Mouse (Mus musculus): ENCODE measurements around the gene Rab3gap1.
"Not testable (repeated sequence)": the region's sequence is repeated elsewhere in the genome, so short reads cannot be mapped to it uniquely, and the experiment has no call there.

Gene Rab3gap1

DNA sequence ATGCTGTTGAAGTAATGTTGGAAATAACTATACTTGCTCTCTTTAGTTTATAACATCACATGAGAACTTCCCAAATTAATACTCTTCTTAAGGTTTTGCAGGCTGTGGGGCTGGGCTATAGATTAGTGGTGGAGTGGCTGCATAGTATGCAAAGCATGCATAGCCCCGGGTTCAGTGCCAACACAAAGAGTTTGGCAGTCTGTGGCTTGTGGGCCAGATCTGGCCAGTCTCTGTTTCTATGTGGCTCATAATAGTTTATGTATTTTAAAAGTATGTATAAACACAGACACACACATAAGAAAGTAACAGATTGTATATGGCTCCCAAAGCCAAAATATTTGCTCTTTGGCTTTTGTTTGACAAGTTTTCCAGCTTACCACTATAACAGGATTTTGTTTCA lies 47.2 kb downstream of the Rab3gap1 start:
- DNase-seq (ENCODE audit: low spot score in 2 of 2) = no peak

DNA sequence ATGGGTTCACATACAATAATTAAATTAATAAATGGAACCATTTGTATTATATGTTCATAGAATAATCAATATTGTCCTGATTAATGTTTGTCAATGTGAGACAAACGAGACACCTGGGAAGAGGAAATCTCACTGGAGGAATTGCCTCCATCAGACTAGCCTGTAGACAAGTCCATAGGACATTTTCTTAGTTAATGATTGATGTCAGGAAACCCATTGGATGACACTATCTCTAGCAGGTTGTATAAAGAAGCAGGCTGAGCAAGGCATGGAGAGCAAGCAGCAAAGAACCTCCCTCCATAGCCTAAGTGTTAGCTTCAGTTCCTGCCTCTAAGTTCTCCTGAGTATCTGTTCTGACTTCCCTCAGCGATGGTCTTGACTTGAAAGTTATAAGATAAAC lies 64.8 kb downstream of the Rab3gap1 start:
- DNase-seq (ENCODE audit: low spot score in 2 of 2) = no peak

- no peak for DNase-seq (ENCODE audit: low spot score in 2 of 2)
Observed at GRCm38 (mm10) chr1:127934322-127934721, 65.7 kb downstream of the Rab3gap1 start.

DNA sequence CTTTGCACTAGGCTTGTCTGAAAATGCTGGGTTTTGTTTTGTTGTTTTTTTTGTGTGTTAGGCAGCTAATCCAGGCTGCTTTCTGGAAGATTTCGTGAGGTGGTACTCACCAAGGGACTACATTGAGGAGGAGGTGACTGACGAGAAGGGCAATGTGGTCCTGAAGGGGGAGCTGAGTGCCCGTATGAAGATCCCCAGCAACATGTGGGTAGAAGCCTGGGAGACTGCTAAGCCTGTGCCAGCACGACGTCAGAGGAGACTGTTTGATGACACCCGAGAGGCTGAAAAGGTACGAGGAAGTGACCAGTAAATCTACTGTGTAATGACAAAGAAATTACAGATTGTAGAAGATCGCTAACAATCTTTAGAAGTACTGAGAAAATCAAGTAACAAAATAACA lies 68.7 kb downstream of the Rab3gap1 start:
- DNase-seq (ENCODE audit: low spot score in 2 of 2) = no peak

GRCm38 (mm10) chr1:127942231-127942630 lies 73.7 kb downstream of the Rab3gap1 start:
- no peak for DNase-seq (ENCODE audit: low spot score in 2 of 2)

DNA sequence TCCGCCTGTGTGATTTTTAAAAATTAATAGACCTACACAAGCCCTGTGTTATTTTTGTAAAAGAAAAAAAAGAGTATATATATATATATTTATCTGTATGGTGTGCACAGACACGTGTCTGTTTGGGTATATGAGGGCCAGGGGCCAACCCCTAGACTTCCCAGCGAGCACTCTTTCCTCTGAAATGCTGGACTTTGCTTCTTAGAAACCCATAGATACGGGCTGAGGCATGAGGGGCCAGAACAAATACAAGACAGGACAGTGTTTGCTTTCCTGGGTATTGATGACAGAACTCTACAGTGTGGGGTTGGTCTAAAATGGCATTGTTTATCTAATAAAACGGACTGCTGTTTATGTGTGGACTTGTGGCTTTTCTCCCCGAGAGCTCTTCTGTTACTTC lies 74.9 kb downstream of the Rab3gap1 start:
- DNase-seq (ENCODE audit: low spot score in 2 of 2) = no peak

- DNase-seq (ENCODE audit: low spot score in 2 of 2) = no peak
Observed at GRCm38 (mm10) chr1:127945696-127946575, 77.4 kb downstream of the Rab3gap1 start.

DNA sequence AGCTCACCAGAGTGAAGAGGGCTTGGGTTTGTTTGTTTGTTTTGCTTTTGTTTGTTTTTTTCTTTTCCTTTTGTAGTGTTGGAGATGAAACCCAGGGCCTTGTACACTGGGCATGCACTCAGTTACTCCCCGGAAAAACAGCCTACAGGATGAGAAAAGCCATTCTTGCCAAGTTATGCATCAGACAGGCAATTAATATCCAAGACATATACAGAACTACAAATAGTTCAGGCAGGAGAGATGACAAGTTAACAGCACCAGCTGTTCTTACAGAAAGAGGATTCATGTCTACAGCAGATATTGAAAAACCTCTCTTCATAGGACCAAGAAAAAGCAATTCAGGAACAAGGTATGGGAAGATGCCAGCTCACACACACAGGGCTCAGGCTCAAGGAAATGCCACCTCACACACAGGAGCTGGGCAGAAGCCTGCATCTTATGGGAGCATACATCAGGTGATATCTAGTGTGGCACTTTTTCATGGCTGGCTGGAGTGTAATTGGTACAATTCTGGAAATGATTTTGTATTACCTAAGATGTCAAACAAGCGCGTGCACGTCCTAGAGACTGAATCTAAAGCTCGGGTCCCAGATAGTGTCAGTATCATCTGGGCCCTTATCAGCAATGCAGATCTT lies 78.2 kb downstream of the Rab3gap1 start:
- no peak for DNase-seq (ENCODE audit: low spot score in 2 of 2)

- DNase-seq (ENCODE audit: low spot score in 2 of 2) = no peak
Observed at GRCm38 (mm10) chr1:127948748-127949147, 80.2 kb downstream of the Rab3gap1 start.

- DNase-seq (ENCODE audit: low spot score in 2 of 2) = no peak
Observed at GRCm38 (mm10) chr1:127952276-127952675, 83.7 kb downstream of the Rab3gap1 start.

GRCm38 (mm10) chr1:127954198-127954597 lies 85.6 kb downstream of the Rab3gap1 start:
- DNase-seq (ENCODE audit: low spot score in 2 of 2) = not testable (repeated sequence)

DNA sequence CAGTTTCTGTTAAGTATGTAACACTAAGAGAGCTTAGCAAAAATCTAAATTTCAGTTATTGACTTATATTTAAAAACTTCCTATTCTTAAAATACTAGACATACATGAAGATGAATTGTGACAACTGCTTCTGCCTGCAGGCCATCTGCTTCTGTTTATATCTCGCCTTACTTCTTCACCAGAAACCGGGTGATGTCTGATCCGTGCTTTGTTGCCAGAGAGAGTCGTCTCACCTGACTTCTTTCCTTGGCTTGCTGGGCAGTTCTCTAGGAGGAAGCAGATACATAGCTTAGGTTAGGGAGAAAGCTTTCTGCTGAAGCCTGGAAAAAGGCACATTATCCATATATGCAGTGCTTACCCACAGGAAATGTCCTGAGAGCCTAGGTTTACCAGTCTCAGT lies 86.2 kb downstream of the Rab3gap1 start:
- DNase-seq (ENCODE audit: low spot score in 2 of 2) = no peak

GRCm38 (mm10) chr1:127956524-127956923 lies 88.0 kb downstream of the Rab3gap1 start:
- DNase-seq (ENCODE audit: low spot score in 2 of 2) = no peak

- no peak for DNase-seq (ENCODE audit: low spot score in 2 of 2)
Observed at GRCm38 (mm10) chr1:127958801-127959200, 90.2 kb downstream of the Rab3gap1 start.

DNA sequence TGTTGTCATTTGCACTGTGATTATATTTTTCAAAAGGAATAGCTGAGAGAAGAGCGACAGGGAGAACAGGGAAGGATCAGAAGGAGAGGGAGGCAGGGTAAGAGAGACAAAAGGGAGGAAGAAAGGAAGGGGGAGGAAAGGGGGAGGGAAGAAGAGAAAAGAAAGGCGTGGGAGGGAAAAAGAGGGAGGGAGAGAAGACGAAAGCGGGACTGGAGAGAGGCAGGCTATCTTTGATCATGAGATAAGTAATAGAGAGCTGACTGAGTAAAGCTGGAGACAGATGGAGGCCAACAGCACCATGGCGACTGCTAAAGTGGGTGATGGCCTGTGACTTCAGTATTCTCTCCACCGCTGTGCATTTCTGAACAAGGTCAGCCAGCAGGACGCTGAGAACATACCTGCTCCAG lies 90.7 kb downstream of the Rab3gap1 start:
- no peak for DNase-seq (ENCODE audit: low spot score in 2 of 2)

DNA sequence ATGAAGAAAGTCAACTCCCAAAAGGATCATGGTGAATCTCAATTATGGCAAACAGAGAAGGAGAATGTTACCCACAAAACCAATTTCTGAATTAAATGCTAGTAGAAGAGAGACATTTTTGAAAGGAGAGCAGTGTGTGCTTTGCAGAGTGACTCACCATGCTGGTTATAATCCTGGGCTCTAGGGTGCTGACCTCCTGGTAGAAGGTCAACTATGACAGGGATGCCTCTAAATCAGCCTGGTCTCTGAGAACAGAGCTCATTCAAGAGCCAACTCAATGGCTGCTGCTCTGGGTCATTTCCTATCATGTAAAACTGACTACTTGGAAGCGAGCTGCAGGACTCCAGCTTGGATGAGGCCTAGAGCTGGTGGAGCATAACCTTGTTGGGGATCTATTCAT lies 92.6 kb downstream of the Rab3gap1 start:
- no peak for DNase-seq (ENCODE audit: low spot score in 2 of 2)

DNA sequence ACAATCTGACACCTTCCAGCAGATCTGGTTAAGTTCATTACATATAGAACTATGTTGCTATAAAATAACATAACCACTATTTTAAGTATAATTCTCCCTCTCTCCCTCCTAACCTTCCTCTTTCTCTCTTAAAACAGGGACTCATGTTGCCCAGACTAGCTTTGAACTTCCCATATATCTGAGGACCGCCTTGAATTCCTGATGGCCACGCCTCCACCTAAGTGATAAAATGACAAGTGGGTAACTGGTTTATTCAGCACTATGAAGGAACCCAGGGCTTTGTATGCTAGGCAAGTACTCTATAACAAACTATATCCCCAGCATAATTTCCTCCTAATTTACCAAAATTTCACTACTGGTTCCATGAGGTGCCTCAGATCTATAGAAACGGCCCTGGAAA lies 94.8 kb downstream of the Rab3gap1 start:
- no peak for DNase-seq (ENCODE audit: low spot score in 2 of 2)

DNA sequence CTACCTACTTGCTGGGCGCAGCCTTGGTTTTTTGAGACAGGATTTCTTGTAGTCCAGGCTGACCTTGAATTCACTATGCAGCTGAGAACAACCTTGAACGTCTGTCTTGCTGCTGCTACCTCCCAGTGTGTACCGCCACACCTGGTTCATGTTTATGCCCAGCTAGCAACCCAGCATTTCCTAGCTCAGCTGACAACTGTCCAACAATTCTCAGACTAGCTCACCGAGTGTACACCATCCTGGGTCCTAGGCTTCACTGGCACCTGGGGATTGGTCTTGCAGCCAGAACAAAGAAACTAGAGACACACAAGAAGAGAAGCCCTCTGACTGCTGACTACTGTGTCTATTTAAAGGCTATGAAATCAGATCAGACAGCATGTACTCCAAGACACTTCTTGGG lies 102.3 kb downstream of the Rab3gap1 start:
- DNase-seq (ENCODE audit: low spot score in 2 of 2) = no peak

DNA sequence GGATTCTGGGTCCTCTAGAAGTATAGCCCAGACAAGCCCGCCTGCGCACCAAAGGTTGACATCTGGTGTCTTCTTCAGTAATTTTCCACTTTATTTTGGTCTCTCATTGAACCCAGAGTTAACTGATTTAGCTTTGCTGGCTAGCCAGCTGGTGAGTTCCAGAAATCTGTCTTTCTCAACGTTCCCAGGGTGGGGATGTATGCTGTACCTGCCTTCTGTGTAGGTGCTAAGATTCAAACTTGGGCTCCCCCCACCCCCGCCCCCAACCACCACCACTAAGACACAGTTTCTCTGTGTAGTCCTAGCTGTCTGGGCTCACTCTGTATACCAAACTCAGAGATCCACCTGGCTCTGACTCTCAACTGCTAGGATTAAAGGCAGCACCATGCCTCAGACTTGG lies 105.5 kb downstream of the Rab3gap1 start:
- DNase-seq (ENCODE audit: low spot score in 2 of 2) = no peak

DNA sequence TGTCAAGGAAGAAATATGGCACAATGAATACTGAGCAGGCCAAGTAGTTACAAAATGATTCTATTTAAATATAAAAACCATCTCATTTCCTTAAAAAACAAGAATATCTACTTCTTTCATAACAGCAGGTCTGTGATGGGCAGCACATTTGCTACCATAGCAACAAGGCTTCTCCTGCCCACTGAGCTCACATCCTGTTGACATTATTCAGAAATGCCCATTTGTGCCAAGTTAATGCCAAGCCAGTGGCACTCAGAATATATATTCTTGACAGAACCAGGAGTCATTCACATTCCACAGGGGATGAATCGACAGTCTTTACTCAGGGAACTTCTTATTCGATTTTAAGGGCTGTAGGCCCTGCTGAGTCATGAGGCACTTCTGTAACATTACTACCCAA lies 107.1 kb downstream of the Rab3gap1 start:
- no peak for DNase-seq (ENCODE audit: low spot score in 2 of 2)

GRCm38 (mm10) chr1:127976106-127976505 lies 107.5 kb downstream of the Rab3gap1 start:
- no peak for DNase-seq (ENCODE audit: low spot score in 2 of 2)

DNA sequence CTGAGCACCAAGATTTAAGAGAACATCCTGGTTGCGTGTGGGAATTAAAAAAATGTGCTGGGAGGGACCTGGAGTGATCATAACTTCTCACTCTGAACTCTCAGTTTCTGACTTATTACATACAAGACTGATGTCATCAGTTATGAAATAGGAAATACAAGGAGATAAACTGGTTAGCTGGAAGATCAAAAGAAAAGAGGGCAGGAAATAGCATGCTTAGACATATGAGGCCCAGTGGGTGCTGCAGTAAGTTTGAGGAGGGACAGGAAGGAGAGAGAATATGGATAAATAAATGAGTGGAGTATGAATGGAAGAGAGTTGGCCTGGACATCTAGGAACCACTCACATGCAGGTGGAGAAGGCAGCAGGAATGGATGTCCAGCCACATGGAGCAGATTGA lies 109.6 kb downstream of the Rab3gap1 start:
- no peak for DNase-seq (ENCODE audit: low spot score in 2 of 2)

DNA sequence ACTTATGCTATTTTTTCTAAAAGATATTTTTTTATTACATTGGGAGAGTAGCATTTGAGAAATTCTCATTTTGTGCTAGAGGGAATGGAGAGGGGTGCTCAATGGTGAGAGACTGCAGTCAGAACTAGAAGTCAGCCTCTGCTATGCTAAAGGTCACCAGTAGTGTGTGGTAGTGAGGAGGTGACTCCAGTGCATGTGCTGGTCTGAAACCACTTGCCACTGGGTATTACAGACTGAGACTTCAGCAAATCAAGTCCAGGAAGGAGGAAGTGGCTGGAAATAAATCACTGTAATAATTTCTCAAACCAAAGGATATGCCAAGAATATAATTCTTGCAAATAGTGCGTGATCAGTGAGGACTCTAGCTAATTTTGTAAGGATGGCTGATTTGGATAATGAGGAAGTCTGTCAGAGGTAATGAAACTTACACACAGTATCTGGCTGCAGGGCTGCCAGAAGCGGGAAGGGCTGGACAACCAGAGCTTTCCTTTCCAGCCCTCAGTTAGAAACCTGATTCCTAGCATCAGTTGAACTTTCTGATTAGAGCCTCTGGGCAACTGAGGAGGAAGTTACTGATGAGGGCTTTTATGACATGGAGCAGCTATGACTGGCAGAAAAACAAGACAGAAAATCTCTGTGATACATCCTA lies 112.5 kb downstream of the Rab3gap1 start:
- peak in 1 of 2 experiments; percentile 39 for DNase-seq (ENCODE audit: low spot score in 2 of 2)
